Mouse (Mus musculus) adrenal gland, adult 18-20 months (tissue): ENCODE results near the gene Gtpbp8. TPM values are rescaled to one million over a fixed set of nuclear protein-coding genes. Genes with fewer than 3 reads are reported as not detected.
A peak's percentile ranks its signal among the peaks of the same experiment; 100 is the strongest.

ENCODE experiments used
- DNase-seq, 2 experiments: peaks; one replicate each; pipeline ENCODE4 v3.0.0; 2021 to 2022; ENCODE audit warnings: low spot score in 2 of 2
- total RNA-seq, 2 experiments: library from RNA; stranded (reverse); gene quantifications; 1 replicate in 1 of 2; 2 replicates in 1 of 2; pipeline ENCODE4 v1.2.3; 2021

Gtpbp8 gene
- total RNA-seq, 2 experiments from 2014 or later = 12.1 to 16.1 TPM

DNA sequence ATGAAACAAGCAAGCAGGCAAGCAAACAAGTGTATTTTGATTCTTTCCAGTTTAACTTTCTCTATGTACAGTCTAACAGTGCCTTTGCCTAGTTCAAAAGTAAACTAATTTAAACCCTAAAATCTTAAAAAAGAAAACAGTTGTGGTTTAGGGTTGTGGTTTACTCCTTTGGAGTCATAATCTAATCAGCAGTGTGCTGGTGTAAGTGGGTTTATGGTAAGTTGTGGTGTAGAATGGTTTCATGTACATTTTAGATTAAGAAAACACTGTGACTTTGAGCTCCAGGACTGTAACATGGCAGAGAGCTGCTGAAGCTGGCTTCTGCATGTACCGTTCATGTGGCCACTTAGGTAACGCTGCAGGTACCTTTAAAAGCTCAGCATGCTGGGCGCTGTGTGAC, 18.6 kb downstream of the Gtpbp8 start:
- no peak for DNase-seq

DNA sequence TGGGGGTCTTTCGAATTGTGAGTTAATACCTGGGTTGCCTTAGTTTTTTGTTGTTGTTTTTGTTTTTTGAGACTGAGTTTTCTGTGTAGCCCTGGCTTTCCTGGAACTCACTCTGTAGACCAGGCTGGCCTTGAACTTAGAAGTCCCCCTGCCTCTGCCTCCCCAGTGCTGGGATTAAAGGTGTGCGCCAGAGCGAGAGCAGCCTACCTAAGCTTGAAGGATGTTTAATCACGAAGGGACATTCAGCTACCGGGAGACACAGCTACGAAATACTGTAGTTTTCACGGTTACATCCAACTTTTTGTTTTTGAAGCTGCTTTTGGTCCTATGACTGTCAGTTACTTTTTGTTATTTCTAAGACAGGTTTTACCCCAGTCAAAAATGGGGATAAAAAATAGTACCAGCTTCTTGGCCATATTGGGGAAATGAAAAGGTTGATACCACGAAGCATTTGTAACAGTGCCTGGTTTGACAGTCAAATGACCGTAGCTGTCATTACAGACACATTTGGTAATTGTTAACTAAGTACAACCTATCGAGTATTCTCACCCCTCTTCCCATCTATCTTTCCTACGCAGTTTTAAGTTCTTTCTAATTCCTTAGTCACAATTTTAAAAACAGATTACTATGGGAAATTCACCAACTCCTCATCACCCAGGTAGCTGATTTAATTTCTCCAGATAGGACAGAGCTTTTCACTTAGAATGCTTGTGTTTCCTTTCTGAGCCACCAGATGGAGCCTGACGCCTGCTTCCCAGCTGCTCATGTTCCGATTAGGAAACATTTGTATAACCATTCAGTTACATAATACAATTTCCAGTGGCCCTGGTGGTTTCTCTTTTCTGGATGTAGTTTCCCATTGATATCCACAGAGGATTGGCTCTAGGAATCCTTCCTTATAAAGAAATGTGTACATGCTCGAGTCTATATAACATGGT, 20.6 kb downstream of the Gtpbp8 start:
- DNase-seq = peak; percentile 43 to 64

DNA sequence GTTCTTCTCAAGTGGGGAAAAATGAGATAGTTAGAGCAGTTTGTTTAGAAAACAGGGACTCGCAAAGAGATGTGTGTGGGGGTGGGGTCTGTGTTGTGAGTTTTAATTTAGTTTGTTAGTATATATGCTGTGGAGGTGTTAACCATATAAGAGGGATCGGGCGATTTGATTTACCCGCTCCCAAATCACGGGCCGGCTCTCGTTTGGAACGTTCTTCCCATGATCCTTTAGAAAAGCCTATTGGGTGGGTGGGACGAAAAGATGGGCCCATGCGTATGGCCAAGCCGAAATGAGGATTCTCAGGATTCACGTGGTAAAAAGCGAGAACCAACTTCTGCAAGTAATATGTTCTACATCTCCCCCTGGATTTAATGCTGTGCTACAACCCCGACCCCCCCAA, 21.3 kb downstream of the Gtpbp8 start:
- peak in 1 of 2 experiments; percentile 27 for DNase-seq

DNA sequence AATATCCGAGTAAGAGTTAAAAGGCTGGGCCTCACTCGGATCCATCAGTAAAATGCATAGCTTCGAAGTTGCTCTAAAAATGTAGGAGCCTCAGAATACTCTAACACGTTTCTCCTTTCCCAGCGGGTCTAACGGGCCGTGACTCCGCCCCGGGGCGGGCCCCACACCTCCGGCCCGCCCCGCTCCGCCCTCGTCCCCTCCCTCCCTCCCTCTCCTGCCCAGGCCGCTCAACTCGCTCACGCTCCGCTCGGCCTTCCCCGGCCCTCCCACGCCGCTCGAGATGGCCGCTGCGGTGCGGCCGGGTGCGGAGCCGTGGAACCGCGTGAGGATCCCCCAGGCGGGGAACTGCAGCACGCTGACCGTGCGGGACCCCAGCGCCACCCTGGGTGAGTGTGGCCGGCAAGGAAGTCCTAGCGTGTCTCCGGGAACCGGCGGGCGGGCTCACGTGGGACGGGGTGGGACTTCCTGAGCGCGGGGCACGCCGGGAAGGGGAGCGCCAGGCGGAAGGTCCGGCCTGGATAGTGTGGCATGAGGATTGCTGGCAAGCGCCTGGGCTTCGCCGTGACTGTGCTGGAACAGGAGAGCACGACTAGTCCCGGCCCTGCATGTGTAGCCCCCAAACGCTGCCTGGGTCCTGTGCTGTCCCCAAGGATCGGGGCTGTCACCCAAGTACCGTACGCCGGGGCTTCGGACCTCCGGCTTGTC, 21.9 kb downstream of the Gtpbp8 start, which contains the start of gene Nepro:
Gene Nepro, plus strand, starts transcription at position 219 of the 705 bp plus-strand sequence.
- peak; percentile 93 for DNase-seq

DNA sequence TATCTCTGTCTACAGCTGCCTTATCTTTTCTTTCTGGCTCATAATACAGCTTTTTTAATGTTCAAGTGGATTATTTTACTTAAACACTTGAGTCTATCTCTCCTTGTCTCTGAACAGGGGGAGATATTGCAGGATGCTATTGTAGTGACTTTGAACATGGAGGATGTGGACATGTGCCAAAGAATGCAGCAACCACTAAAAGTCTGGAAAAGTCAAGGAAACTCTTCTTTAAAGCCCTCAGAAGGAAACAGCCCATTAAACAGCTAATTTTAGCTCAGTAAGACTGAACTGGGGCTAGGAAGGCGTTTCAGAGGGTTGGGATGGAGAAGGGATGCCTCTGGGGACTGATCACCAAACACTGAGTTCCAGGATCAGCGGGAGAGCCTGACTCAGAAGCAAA, 23.5 kb downstream of the Gtpbp8 start:
- DNase-seq = no peak

DNA sequence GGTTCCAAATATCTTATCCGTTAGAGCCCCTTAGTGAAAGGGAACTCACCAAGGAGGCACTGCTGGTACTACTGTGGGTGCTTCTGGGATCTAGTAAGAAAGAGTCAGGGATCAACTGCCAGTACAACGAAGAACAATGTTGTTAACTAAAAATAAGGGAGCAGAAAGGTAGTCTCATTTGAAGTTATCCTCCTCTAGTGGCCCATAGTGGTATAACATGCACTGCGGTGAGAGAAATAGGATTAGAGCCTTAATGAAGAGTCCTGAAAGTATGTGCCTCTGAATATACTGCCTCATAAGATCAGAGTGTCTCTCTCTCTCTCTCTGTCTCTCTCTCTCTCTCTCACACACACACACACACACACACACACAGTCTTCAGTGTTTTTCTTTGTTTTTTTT, 25.6 kb downstream of the Gtpbp8 start:
- DNase-seq = no peak

DNA sequence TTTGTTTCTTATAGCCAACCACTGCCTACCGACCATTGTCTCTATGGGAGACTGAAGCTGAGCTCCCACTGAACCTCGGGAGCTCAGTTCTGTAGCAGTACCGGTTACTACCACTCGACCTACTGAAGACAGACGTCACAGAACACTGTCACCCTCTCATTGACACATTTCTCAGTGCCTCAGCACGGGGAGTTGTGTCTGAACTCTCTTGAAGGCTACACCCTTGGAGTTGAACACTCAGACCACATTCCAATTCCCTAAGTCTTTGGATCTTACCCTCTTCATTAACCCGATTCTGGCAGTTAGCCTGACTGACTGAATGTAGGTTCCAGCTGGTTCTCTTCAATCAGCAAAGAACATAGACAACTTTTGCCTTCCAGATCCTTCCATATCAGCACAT, 26.8 kb downstream of the Gtpbp8 start:
- DNase-seq = no peak

DNA sequence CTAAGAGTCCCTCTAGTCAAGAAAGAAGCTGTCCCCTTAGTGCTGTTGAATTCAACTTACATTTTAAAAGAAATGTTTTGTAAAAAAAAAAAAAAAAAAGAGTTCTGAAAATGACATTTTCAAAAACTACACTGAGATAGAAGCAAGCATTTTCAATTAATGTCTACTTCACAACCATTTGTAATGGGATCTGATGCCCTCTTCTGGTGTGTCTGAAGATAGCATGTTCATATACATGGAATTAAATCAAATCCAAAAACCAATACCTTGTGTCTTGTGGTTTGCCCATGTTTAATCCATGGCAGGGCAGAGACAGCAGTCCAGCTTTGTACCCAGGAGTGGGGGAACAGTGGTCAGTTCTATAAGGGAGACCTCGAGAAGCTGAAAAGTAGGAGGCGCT, 28.3 kb downstream of the Gtpbp8 start:
- no peak for DNase-seq

DNA sequence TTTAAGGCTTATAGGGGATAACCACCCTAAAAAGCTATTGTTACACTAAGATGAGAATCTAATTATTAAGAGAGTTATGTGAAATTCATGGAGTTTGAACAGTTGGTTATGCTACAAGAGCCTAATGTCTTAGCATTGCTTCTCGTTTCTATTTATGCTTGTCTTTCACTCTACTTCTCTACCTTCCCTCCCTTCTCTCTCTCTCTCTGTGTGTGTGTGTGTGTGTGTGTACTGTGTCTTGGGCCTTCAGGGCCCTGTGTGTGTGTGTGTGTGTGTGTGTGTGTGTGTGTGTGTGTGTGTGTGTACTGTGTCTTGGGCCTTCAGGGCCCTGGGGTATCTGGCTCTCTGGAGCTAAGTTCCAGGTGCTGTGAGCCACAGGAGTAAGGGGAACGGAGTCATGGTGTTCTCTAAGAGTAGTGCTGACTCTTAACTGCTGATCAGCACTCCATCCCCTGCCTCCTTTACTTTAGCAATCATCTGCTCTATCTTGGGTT, 29.0 kb downstream of the Gtpbp8 start:
- DNase-seq = no peak

DNA sequence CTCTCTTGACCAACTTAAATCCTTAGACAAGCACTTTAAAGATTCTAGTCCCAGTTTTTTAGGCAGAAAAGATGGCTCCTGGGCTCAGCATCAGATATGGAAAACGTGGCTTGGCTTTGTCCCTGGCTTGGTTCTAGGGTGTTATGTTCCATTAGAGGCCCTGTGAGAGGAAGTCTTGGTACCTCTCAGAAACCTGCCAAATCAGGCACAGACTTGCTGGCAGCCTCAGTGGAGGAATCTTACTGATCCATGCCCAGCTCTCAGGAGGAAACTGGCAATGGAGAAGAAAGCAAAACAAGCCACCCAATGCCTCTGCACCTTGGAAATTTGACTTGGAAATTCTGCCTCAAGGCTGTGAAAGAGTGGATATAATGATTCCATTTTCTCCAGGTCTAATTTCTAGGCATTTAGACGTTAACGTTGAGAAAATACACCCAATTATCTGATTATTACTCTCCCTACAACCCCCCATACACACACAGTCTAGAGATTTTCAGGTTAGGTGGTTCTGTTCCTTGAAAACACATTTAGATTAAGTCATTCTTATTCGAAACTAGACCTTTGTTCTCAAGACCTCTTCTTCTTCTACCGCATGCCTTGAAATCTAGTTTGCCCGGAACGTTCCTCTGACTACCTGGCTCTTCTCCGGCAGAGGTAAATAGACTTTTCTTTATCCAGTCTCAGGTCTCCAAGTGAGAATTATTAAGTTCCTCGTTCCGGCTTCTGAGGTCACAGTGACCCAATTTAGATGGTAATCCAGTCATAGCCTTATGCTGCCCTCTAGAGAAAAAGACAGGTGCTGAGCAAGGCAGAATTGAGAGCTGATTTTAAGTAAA, 29.6 kb downstream of the Gtpbp8 start:
- no peak for DNase-seq

DNA sequence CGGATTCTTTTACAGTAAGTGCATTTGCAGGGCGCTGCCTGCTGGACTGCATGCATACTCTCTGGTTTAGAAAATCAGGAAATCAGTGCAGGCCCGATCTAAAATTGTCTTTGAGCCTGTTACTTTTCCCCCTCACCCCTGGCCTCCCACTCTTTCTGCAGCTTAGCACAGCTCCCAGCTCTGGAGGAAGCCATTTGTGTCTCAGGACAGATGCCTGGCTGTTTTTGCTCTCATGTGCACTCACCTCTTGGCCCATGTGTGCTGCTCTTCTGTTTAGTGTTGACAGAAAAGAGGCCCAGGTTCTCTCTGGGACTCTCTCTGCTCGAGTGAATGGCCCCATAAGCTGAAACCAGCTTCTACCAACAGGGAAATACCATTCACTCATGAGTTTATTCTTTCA, 42.7 kb downstream of the Gtpbp8 start:
- no peak for DNase-seq

DNA sequence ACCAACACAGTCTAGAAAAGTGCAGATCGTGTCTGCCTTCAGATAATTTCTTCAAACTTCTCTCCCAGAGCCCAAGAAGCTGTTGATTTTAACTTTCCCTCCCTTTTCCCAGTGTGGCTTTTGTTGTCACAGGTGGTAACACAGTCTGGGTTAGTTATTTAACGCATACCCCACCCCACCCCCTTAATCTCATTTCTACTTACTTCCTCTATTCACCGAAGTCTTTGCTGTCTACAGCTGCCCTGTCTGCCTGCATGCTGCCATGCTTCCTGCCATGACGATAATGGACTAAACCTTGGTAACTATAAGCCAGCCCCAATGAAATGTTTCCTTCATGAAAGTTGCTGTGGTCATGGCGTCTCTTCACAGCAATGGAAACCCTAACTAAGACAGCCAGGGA, 43.9 kb downstream of the Gtpbp8 start:
- no peak for DNase-seq

DNA sequence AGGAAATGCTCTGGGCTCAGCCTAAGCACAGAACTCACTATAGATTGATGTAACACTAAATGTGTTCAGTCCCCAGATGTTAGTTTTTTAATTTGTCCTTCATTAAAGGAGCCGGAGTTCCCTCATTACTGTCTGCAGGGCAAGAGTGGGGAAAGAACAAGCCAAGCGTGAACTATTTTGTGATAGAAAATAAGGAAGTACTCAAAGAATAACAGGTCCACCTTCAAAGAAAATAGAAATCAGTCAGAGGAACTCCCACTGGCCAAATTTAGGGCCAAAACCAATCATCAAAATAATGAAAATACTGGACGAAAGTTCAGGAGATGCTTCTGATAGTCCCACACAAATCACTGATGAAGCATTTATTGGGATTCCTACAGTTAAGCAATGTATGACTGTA, 45.0 kb downstream of the Gtpbp8 start:
- DNase-seq = no peak

DNA sequence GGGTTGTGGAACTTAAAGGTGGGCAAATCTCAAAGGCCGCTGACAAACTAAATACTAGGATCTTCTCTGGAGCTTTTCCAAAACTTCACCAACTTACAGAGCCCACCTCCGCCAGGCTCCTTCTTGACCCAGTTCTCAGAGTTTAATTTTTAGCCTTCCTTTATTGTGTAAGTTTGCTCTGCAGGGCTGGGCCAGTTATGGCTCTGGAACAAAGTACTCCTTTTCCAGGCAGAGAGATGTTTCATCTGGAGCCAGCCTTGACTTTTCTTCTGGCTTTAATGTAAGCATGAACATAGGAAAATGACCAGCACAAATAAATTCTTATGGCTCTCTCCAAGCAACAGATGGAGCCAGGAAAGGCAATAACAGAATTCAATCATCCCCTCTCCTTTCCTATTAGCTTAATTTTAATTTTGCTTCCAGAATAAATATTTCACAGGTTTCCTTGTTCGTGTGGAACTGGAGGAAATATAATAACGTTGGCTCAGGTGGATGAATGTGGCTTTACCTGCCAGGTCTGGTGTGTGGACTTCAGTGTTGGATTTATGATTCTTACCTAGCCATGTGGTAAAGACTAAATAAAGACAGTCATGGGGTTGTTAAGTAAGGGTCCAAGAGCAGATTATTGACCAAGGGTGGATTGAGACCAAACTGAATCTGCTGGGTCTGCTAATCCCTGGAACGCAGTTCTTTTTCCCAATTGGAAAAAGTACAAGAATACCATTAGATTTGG, 48.5 kb downstream of the Gtpbp8 start:
- no peak for DNase-seq

DNA sequence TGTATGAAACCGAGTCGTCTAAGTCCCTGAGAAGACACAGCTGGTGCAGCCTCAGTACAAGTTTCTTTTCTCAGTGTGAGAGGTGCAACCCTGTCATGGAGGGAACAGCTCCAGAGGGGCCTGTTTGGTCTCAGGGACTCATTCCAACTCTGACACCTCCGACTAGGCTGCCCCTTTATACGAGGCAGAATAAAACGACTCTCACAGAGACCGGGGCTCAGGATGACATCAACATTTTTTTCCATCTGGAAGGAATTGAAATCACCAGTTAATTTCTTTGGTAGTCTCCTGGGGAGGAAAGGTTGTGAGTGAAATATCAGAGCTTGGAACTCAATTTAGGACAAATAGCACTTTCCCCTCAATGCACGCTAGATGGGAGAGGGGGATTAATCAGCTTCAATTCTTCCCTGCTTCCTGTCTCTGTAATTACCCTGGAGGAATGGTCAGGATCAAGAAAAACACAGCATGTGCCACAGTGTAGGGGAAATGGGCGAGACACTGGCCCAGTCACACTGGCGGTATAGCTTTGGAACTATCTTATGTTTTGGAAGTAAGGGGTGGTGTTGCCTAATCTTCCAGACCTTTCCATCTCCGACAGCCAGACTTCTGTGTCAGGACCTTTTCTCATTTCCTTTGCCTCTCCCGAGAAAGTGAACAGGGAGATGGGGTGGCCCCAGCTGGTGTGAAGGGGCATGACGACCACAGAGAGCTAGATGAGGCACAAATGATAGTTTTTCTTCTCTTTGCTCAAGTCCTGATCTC, 50.1 kb downstream of the Gtpbp8 start:
- no peak for DNase-seq

DNA sequence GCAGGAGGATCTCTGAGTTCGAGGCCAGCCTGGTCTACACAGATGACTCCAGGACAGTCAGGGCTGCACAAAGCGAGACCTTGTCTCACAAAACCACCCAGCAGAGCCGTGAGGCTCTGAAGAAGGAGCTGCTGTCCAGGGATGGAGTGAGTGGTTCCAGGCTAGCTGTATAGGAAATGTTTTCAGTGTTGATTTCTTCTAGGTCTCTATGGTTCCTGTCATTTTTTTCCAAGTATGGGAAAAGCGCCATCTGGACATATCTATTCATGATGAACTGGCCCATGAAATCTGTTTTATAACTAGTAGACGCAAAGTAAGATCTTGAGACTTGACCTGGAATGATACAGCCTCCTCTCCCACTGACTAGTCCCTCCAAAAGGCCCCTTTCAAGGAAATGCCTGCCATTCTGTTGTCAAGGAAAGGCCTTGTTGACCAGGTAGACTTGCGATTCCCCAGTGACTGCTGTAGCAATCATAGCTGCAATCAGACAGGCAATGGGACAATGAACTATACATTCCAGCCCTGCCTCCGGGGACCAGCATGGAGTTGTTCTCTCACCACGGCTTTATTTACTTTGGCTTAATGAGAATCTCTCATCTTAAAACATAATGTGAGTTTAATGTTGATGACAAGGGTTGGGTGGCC, 50.8 kb downstream of the Gtpbp8 start:
- DNase-seq = no peak

DNA sequence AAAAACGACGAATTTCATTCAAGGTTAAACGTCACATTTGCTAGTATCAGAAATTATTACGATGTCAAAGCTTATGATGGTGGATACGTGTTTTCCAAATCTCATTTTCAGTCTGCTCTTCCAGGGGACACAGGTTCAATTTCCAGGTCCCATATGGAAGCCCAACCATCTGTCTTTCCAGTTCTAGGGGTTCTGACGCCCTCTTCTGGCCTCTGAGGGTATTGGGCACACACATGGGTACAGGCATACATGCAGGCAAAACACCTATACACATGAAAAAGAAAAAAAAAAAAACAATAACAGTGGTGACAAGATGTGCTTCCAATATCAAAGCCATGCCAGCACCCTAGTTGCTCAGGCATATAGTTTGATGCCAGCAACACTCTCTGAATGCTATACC, 52.5 kb downstream of the Gtpbp8 start:
- peak in 1 of 2 experiments; percentile 46 for DNase-seq

DNA sequence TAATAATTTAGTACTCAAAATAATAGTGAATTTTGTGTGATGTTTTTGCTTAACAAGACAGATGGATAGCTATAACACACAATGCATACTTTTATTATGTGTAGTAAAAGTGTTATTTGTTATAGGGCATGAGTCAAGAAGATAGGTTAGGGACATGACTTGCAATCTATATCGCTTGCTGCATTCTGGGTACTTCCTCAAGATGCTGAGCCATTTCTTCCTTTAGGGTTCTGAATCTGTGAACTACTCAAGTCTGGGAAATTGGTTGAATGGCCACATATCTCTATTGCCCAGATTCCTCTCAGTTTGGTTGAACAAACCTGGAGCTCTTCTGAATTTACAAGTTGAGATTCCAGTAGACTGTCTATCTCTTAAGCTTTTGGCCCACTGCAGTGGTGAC, 53.6 kb downstream of the Gtpbp8 start:
- DNase-seq = no peak

DNA sequence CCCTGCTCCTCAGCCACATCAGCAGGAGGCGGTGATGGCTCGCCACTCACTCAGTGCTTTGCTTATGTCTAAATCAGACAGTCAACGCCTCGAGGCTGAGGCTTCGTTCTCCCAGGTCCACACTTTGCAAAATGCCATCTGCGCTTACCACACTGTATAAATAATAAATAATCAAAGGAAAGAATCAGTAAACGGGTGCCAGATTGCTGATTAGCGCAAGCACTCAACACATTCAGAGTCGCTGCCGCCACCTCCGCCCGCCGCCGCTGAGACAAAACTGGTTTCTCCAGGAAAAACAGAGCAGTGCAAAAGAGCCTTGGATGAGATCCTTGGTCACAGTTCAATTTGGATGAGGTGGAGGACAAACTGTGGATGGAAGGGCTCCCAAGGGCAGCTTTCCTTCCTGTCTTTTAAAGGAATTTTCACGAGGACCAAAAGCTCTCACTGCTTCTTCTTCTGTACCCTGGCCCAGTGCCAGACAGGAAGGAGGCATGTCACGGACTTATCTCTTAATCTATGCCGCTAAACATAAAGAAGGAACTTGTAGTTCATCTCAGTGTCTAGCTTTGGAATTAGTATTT, 54.5 kb downstream of the Gtpbp8 start:
- peak; percentile 58 to 63 for DNase-seq
